Mouse (Mus musculus): Measurements from ENCODE around the gene Nkd1.

DNA sequence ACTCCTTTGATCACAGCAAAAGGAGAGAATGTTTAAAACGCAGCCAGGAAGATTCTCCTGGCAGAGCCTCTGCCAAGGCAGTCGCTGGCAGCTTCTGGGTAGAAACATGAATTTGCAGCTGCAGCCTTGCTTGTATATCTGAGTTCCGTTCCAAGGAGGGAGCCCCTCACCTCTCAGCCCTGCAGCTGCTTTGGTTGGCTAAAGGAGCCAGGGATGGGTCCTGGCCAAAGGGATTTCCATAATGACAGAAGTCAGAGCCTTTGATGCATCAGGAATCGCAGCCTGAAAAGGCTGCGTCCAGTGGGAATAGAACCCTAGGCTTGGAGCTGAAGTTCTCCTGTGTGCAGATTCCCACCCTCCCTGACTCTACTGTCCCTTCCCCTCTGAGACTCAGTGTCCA, 93.8 kb downstream of the Nkd1 start:
- TF ChIP-seq CTCF (IDR thresholded peaks at IDR 0.05; ENCODE audit: low read depth, low read length) (no peak), EP300 (IDR thresholded peaks at IDR 0.05; ENCODE audit: insufficient read depth, low read depth, low read length) (no peak), POLR2A (IDR thresholded peaks at IDR 0.05; ENCODE audit: insufficient read depth, low read length) (no peak)
